ENCODE assay signal across 8 mouse cellular contexts in the genomic region with DNA sequence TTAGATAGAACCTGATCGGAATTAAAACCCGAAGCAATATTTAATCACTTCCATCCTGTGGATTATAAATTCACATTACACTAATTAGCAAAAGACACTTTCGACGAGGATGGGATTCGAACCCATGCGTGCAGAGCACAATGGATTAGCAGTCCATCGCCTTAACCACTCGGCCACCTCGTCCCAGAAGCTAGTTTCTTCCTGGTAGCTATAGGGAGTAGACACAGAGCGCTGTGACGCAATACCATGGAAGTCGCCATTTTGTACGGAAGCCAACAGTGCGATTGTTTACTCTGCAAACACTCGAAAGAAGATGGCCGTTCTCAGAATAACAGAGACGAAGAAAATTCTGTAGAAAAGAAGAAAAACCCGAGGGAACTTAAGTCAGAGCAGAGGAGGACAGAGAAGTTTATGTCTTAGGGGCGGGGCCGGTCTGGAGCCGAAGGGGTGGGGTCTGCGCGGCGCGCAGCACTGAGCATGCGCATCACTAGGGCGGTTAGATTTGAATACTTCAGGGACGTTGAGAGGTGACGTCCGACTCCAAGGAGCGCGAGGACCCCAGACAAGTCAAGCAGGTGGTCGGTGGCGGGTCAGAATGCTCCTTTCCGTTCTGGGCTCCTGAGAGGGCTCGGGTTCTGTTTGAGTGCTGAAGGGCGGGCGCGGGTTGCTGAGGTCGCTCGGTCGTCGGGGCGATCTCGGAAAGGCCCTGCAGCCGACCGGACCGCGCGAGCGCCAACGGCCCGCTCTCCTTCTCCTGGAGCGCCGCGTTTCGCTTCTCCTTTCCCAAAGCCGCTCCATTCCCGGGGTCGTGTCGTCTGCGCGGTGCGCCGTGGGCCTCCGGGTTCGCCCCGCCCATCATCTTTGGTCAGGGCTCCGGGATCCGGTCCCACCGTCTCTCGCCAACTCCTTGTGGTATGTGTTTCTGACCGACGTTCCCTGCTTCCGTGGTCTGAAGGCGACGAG. TPM values are rescaled to one million over a fixed set of nuclear protein-coding genes. Genes with fewer than 3 reads are reported as not detected.
DNase-seq lines count a peak whose midpoint lies in the region; ATAC-seq and TF ChIP-seq lines count a peak whose summit lies in the region.

Knl1 (plus strand) TSS at position 471 of the 963 bp plus-strand sequence.

- peak within 1 kb of the TSS; percentile 75 for H3K4me2 ChIP-seq in forebrain, embryonic 16.5 days (ENCODE audit: low read length)
- peak within 1 kb of the TSS; percentile 55 for H3K4me2 ChIP-seq in lung, embryonic 14.5 days

- H3K27ac ChIP-seq in ES-E14 (ENCODE audit: insufficient read depth, low read depth, low read length, poor library complexity, severe bottlenecking), result peak within 1 kb of the TSS; percentile 86
- peak within 1 kb of the TSS; percentile 73 for H3K27ac ChIP-seq in forebrain, embryonic 16.5 days (ENCODE audit: low read length)
- peak within 1 kb of the TSS; percentile 88 for H3K27ac ChIP-seq in layer of hippocampus, adult 2 months
- peak within 1 kb of the TSS; percentile 88 for H3K27ac ChIP-seq in lung, embryonic 14.5 days (ENCODE audit: low read depth)
- H3K27ac ChIP-seq in olfactory bulb, adult 2 months (ENCODE audit: insufficient read depth, low read depth, low read length), result peak within 1 kb of the TSS; percentile 67; the same call in 1 of the 2 replicates
- peak within 1 kb of the TSS; percentile 89 for H3K27ac ChIP-seq in thymus, adult 2 months (ENCODE audit: control insufficient read depth, insufficient read depth, low read length)

- intact Hi-C loops in heart, postnatal 36 days (cut with DNase I), result loop anchor here (1.0 to 10.0 kb wide), 2 partner anchors 13 to 428 kb away; partner anchors contain the start of genes Ino80 and Rpusd2

- peak; percentile 97 for ATAC-seq in forebrain, embryonic 16.5 days
- peak; percentile 96 for ATAC-seq in lung, embryonic 14.5 days (ENCODE audit: insufficient read depth)

- H3K9ac ChIP-seq in ES-E14 (ENCODE audit: insufficient read depth, low read depth, low read length, poor library complexity, severe bottlenecking), result peak within 1 kb of the TSS; percentile 91
- peak within 1 kb of the TSS; percentile 58 for H3K9ac ChIP-seq in forebrain, embryonic 16.5 days (replicated peaks; ENCODE audit: low read depth, low read length)
- H3K9ac ChIP-seq in lung, embryonic 14.5 days, result peak within 1 kb of the TSS; percentile 65

- H3K4me3 ChIP-seq in ES-E14 (ENCODE audit: insufficient read depth in 1 of 2, low read depth in 1 of 2, low read length in 2 of 2, poor library complexity in 1 of 2, severe bottlenecking in 1 of 2), result peak within 1 kb of the TSS; percentile 84
- peak within 1 kb of the TSS; percentile 75 for H3K4me3 ChIP-seq in forebrain, embryonic 16.5 days (replicated peaks; ENCODE audit: low read length)
- H3K4me3 ChIP-seq in layer of hippocampus, adult 2 months, result peak within 1 kb of the TSS; percentile 94
- peak within 1 kb of the TSS; percentile 64 for H3K4me3 ChIP-seq in lung, embryonic 14.5 days (ENCODE audit: low read depth, low read length)
- H3K4me3 ChIP-seq in olfactory bulb, adult 2 months (ENCODE audit: insufficient read depth, low read depth, low read length), result peak within 1 kb of the TSS; percentile 70
- H3K4me3 ChIP-seq in thymus, adult 2 months (ENCODE audit: control insufficient read depth, insufficient read depth, low read length), result peak within 1 kb of the TSS; percentile 96

- peaks cover 3 to 4% of the 10 kb centered on the region in 2 experiments; a peak in 2 of 4 replicates for H3K4me1 ChIP-seq in ES-E14 (ENCODE audit: control insufficient read depth in 2 of 2, insufficient read depth in 2 of 2, low read length in 2 of 2, poor library complexity in 1 of 2)
- H3K4me1 ChIP-seq in forebrain, embryonic 16.5 days (replicated peaks; ENCODE audit: control insufficient read depth, insufficient read depth, low read length), result 0 out of 2 replicates have a peak, but pooled peaks cover 4% of the 10 kb centered on the region
- no peaks in the 10 kb centered on the region for H3K4me1 ChIP-seq in lung, embryonic 14.5 days (ENCODE audit: insufficient read depth)
- no peaks in the 10 kb centered on the region for H3K4me1 ChIP-seq in olfactory bulb, adult 2 months (ENCODE audit: control insufficient read depth, insufficient read depth, low read length)
- no peaks in the 10 kb centered on the region for H3K4me1 ChIP-seq in thymus, adult 2 months (replicated peaks; ENCODE audit: control insufficient read depth, insufficient read depth, low read length)

- in situ Hi-C loops in ES-E14 (cut with MboI; ENCODE audit: low sequenced_read_pairs in 2 of 2, unreplicated experiment in 2 of 2), result no loop called here

- no peak for TF ChIP-seq CTCF in layer of hippocampus, adult 2 months (conservative IDR thresholded peaks at IDR 0.05)
- no peak for TF ChIP-seq CTCF in lung, embryonic 14.5 days (IDR thresholded peaks at IDR 0.05; ENCODE audit: low read depth)
- no peak for TF ChIP-seq CTCF in olfactory bulb, adult 2 months (IDR thresholded peaks at IDR 0.05; ENCODE audit: insufficient read depth, low read depth, low read length)
- TF ChIP-seq CTCF in thymus, adult 2 months (IDR thresholded peaks at IDR 0.05; ENCODE audit: borderline replicate concordance, control insufficient read depth, extremely low read depth, insufficient read depth, low read length, poor library complexity), result no peak

- peaks cover 4% of the 10 kb centered on the region for H3K36me3 ChIP-seq in ES-E14 (ENCODE audit: control insufficient read depth, insufficient read depth, low read length, poor library complexity, severe bottlenecking)
- H3K36me3 ChIP-seq in forebrain, embryonic 16.5 days (ENCODE audit: control insufficient read depth, insufficient read depth), result no peaks in the 10 kb centered on the region
- H3K36me3 ChIP-seq in lung, embryonic 14.5 days (ENCODE audit: insufficient read depth), result 0 out of 2 replicates have a peak, but pooled peaks cover 6% of the 10 kb centered on the region
- H3K36me3 ChIP-seq in thymus, adult 2 months (ENCODE audit: control insufficient read depth, insufficient read depth, low read length), result no peaks in the 10 kb centered on the region

- H3K9me3 ChIP-seq in ES-E14 (ENCODE audit: control insufficient read depth, insufficient read depth, low read depth, low read length), result no peaks in the 10 kb centered on the region
- H3K9me3 ChIP-seq in forebrain, embryonic 16.5 days (ENCODE audit: control insufficient read depth, low read length), result no peaks in the 10 kb centered on the region
- no peaks in the 10 kb centered on the region for H3K9me3 ChIP-seq in lung, embryonic 14.5 days (ENCODE audit: low read depth, low read length)

- under 1% methylated on average over 77 of the region's 77 CpGs for WGBS in forebrain, embryonic 16.5 days
- under 1% methylated on average over 77 of the region's 77 CpGs for WGBS in lung, embryonic 14.5 days
- WGBS in olfactory bulb, adult 2 months, result under 1% methylated on average over 77 of the region's 77 CpGs
- under 1% methylated on average over 77 of the region's 77 CpGs for WGBS in thymus, adult 2 months

- no peaks in the 10 kb centered on the region for H3K27me3 ChIP-seq in forebrain, embryonic 16.5 days (replicated peaks; ENCODE audit: control insufficient read depth, insufficient read depth, low read length)
- no peaks in the 10 kb centered on the region for H3K27me3 ChIP-seq in lung, embryonic 14.5 days (ENCODE audit: insufficient read depth, low read length)
- no peaks in the 10 kb centered on the region for H3K27me3 ChIP-seq in thymus, adult 2 months (ENCODE audit: control insufficient read depth, insufficient read depth, low read length)

- DNase-seq in ES-E14 (ENCODE audit: low read depth, low spot score), result peak; percentile 95
- DNase-seq in cerebellum, adult 11-12 months, result peak; percentile 91
- peak; percentile 97 to 98 for DNase-seq in heart, postnatal 36 days
- peak; percentile 93 to 97 for DNase-seq in layer of hippocampus, adult 2 months (ENCODE audit: low spot score in 2 of 2)
- peak; percentile 99 for DNase-seq in lung, embryonic 14.5 days
- DNase-seq in thymus, adult 2 months, result peak; percentile 92

- TF ChIP-seq POLR2A in olfactory bulb, adult 2 months (IDR thresholded peaks at IDR 0.05; ENCODE audit: insufficient read depth, low read depth, low read length), result no peak
- 0 out of 2 replicates have a peak, but pooled peaks have one; percentile 38 for TF ChIP-seq POLR2A in thymus, adult 2 months (IDR thresholded peaks at IDR 0.05; ENCODE audit: control insufficient read depth, extremely low read depth, insufficient read depth, low read length, poor library complexity)

TF ChIP-seq in ES-E14, 5 proteins besides CTCF, POLR2A, EP300 and RAD21:
- TF ChIP-seq MAFK (IDR thresholded peaks at IDR 0.05; ENCODE audit: insufficient read depth, low read depth, low read length) (peak; percentile 92), ZNF384 (IDR thresholded peaks at IDR 0.05; ENCODE audit: low read depth, low read length) (0 out of 2 replicates have a peak, but pooled peaks have one; percentile 5), CHD2 (IDR thresholded peaks at IDR 0.05; ENCODE audit: low read depth, low read length) (no peak), HCFC1 (IDR thresholded peaks at IDR 0.05; ENCODE audit: borderline replicate concordance, insufficient read depth, low read length) (peak; percentile 82), ZC3H11A (IDR thresholded peaks at IDR 0.05; ENCODE audit: borderline replicate concordance, low read depth, low read length) (0 out of 2 replicates have a peak, but pooled peaks have one; percentile 14)

RNA-seq across cellular contexts. Expression of gene Knl1, which starts in this region (rescaled TPM):
- 25.5 and 31.4 TPM in 2 replicates for total RNA-seq in ES-E14 (2012; rRNA removed)
- 23.9 and 26.2 TPM in 2 replicates for polyA plus RNA-seq in forebrain, embryonic 16.5 days (2015; fragmentation: Nextera tagmentation; extraction: Ambion mirVana)
- total RNA-seq in heart, postnatal 36 days (2021), result under 1 TPM; 0.69 to 0.79 TPM
- total RNA-seq in layer of hippocampus, adult 2 months (2021), result under 1 TPM; 0.20 to 0.27 TPM
- 57.3 and 58.1 TPM in 2 replicates for polyA plus RNA-seq in lung, embryonic 14.5 days (2014; fragmentation: Nextera tagmentation; extraction: Ambion mirVana)
- polyA plus RNA-seq in olfactory bulb, adult 2 months (2012; ENCODE audit: insufficient read depth, insufficient read length, low replicate concordance, missing spikeins), result not detected in 2 replicates
- polyA plus RNA-seq in thymus, adult 2 months (2012; rRNA removed), result 3.8 and 4.8 TPM in 2 replicates

Comparison
In these comparisons a context has a peak if more than half of its experiments do, and no peak if none do; other contexts are left out.
1. Peak in every context shown above with its lines: DNase-seq, ATAC-seq, H3K4me3 ChIP-seq and H3K27ac ChIP-seq.
2. RNA of gene Knl1 (total RNA-seq): 25.5 to 31.4 TPM in ES-E14; 0.69 to 0.79 TPM in heart, postnatal 36 days and 0.20 to 0.27 TPM in layer of hippocampus, adult 2 months; every median in the first group is over 10 times any median in the second.
3. Peak in DNase-seq in heart, postnatal 36 days; RNA of the gene not detected or under 1 TPM.
4. Peak in DNase-seq, H3K4me3 ChIP-seq and H3K27ac ChIP-seq in layer of hippocampus, adult 2 months; RNA of the gene not detected or under 1 TPM.